Mouse (Mus musculus): ENCODE measurements around the gene Trip10. TPM values are rescaled to one million over a fixed set of nuclear protein-coding genes. Genes with fewer than 3 reads are reported as not detected.
"Not testable (repeated sequence)": the region's sequence is repeated elsewhere in the genome, so short reads cannot be mapped to it uniquely, and the experiment has no call there.

The Trip10 gene
- polyA plus RNA-seq, 1 experiment from 2014 or later, result 40.6 TPM

DNA sequence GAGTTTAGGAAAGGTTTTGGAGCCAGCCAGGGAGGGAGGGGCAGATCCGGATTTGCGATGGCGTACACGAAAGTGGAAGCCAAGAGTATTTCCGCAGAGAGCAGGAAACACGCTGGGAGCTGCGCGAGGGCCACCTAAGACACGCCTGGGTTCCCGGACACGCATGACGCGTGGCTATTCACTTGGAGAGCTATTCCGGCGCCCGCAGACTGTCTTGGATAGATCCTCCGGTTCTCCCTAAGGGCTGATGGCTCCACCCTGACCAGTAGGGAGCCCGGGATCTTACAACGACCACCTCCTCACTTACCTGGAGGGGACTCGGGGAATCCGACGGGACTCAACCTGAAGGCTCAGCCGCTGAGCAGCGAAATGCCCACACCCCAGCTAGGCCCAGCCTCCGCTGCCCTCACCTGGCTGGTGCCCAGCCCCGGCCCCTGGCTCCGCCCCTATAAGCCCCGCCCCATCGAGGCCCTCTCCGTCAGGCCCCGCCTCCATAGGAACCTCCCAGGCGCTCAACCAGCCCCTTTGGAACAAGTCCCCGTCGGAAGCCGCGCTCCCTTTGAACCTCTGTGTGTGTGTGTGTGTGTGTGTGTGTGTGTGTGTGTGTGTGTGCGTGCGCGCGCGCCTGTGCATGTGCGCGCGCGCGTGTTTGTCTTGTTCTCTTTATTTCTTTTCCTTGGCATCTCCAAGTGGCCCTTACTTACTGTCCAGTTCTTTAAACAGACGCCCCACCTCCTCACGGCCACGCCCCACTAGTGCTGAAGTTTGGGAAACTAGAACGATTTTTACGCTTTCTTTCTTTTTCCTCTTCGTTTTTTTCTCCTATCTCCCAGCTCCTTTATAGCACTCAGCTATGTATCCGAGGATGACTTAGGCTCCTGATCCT is 26.1 kb downstream of the Trip10 start:
- H3K4me1 ChIP-seq, result peaks cover 25% of the 10 kb centered on the region
- no peaks in the 10 kb centered on the region for H3K36me3 ChIP-seq
- peak; percentile 79 for ATAC-seq (ENCODE audit: insufficient number of reproducible peaks, low FRiP score, low TSS enrichment, low read depth)
- under 1% methylated on average over 53 of the region's 53 CpGs for WGBS
- peaks cover 7% of the 10 kb centered on the region; the same call in 1 of the 2 replicates for H3K27me3 ChIP-seq
- no peaks in the 10 kb centered on the region for H3K9me3 ChIP-seq
- peak overlapping the region; percentile 56 for H3K4me3 ChIP-seq
- H3K27ac ChIP-seq, result peak overlapping the region; percentile 72
- peak overlapping the region; percentile 79 for H3K4me2 ChIP-seq
- H3K9ac ChIP-seq, result peak overlapping the region; percentile 51

DNA sequence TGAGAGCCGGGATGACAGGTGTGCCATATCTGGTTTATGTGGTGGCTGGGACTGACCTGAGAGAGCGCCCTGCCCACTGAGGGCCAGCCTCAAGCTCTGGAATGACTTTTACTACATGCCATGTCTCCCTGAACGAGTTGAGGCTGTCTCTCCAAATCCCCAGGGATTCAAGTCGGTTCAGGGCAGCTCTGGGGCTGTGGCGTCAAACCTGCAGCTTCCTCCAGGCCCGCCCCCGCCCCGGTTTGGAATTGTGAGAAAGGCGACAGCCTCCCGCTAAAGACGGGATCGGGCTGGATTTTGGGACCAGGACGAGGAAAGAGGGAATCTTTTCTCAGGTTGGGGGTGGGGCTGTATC is 26.7 kb downstream of the Trip10 start:
- Histone ChIP-seq H3K4me2 (peak overlapping the region; percentile 79), H3K9ac (no peak overlapping the region), H3K4me3 (peak overlapping the region; percentile 56), H3K36me3 (no peaks in the 10 kb centered on the region), H3K4me1 (peaks cover 25% of the 10 kb centered on the region), H3K27ac (peak overlapping the region; percentile 4; the same call in 1 of the 2 replicates), H3K9me3 (no peaks in the 10 kb centered on the region), H3K27me3 (peaks cover 10% of the 10 kb centered on the region; the same call in 1 of the 2 replicates)
- ATAC-seq (ENCODE audit: insufficient number of reproducible peaks, low FRiP score, low TSS enrichment, low read depth), result no peak
- WGBS, result 3% methylated on average over 13 of the region's 13 CpGs

- peak overlapping the region; percentile 79 for H3K4me2 ChIP-seq
- H3K9me3 ChIP-seq, result no peaks in the 10 kb centered on the region
- peak; percentile 56; the same call in 1 of the 2 replicates for ATAC-seq (ENCODE audit: insufficient number of reproducible peaks, low FRiP score, low TSS enrichment, low read depth)
- H3K4me1 ChIP-seq, result peaks cover 21% of the 10 kb centered on the region
- H3K27me3 ChIP-seq, result peaks cover 10% of the 10 kb centered on the region; the same call in 1 of the 2 replicates
- H3K4me3 ChIP-seq, result peak overlapping the region; percentile 56
- no peak overlapping the region for H3K9ac ChIP-seq
- no peak overlapping the region for H3K27ac ChIP-seq
- no peaks in the 10 kb centered on the region for H3K36me3 ChIP-seq
- under 1% methylated on average over 20 of the region's 20 CpGs for WGBS
Measured at GRCm38 (mm10) chr17:57276634-57277121, 27.4 kb downstream of the Trip10 start.

DNA sequence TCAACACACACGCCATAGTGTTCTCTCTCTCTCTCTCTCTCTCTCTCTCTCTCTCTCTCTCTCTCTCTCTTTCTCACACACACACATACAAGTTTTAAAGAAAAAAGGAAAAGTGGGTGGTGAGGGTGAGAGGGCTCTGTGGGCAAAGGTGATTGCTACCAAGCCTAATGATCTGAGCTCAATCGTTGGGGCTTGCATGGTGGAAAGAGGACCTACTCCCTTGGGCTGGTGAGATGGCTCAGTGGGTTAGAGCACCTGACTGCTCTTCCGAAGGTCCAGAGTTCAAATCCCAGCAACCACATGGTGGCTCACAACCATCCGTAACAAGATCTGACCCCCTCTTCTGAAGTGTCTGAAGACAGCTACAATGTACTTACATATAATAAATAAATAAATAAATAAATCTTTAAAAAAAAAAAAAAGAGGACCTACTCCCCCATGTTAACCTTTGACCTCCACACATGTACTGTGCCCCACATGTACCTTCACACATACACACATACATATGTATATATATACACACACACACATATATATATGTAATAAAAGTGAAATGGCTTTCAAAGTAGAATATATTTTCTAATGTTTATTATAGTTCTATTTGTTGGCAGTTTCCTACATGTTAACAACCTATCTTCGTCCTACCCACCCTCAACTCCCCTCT is 28.5 kb downstream of the Trip10 start:
- H3K36me3 ChIP-seq; ATAC-seq (ENCODE audit: insufficient number of reproducible peaks, low FRiP score, low TSS enrichment, low read depth); H3K4me3 ChIP-seq; H3K27ac ChIP-seq; H3K4me2 ChIP-seq; H3K9me3 ChIP-seq; H3K27me3 ChIP-seq; H3K9ac ChIP-seq: not testable (repeated sequence)
- WGBS, result 85% methylated on average over 5 of the region's 5 CpGs
- peaks cover 21% of the 10 kb centered on the region for H3K4me1 ChIP-seq

DNA sequence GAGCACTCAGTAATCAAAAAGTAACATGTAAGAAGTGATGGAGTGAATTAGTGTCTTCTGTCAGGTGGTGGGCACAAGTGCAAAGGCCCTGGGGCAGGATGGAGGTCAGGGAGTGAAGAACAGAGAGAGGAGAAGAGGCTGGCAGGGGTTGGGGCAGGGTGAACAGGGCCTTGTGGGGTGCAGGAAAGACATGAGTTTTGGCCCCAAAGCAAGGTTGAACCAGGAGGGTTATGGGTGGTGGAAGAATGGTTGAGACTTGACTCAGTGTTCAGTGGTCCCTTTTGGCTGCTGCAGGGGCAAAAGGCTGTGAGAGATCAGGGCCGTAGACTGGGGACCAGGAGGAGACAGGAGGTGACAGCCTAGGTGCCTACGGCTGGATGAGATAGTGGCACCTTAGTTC is 29.3 kb downstream of the Trip10 start:
- no peak for ATAC-seq (ENCODE audit: insufficient number of reproducible peaks, low FRiP score, low TSS enrichment, low read depth)
- Histone ChIP-seq H3K27me3 (peaks cover 10% of the 10 kb centered on the region; the same call in 1 of the 2 replicates), H3K9me3 (no peaks in the 10 kb centered on the region), H3K4me3 (no peak overlapping the region), H3K4me1 (peaks cover 21% of the 10 kb centered on the region), H3K9ac (no peak overlapping the region), H3K4me2 (no peak overlapping the region), H3K27ac (no peak overlapping the region), H3K36me3 (no peaks in the 10 kb centered on the region)
- WGBS, result 55% methylated on average over 2 of the region's 2 CpGs

GRCm38 (mm10) chr17:57278943-57279590 is 29.8 kb downstream of the Trip10 start, which contains the start of gene Vav1:
Gene Vav1 (plus strand): TSS chr17:57279100.
- Histone ChIP-seq H3K4me2 (no peak within 1 kb of the TSS), H3K9me3 (no peaks in the 10 kb centered on the region), H3K9ac (no peak within 1 kb of the TSS), H3K36me3 (no peaks in the 10 kb centered on the region), H3K4me1 (peaks cover 21% of the 10 kb centered on the region), H3K4me3 (no peak within 1 kb of the TSS), H3K27ac (no peak within 1 kb of the TSS), H3K27me3 (peaks cover 10% of the 10 kb centered on the region; the same call in 1 of the 2 replicates)
- no peak for ATAC-seq (ENCODE audit: insufficient number of reproducible peaks, low FRiP score, low TSS enrichment, low read depth)
- WGBS, result 52% methylated on average over 26 of the region's 26 CpGs

- peaks cover 15% of the 10 kb centered on the region for H3K4me1 ChIP-seq
- no peak overlapping the region for H3K9ac ChIP-seq
- no peaks in the 10 kb centered on the region for H3K9me3 ChIP-seq
- ATAC-seq (ENCODE audit: insufficient number of reproducible peaks, low FRiP score, low TSS enrichment, low read depth), result no peak
- H3K4me3 ChIP-seq, result no peak overlapping the region
- H3K27me3 ChIP-seq, result peaks cover 10% of the 10 kb centered on the region; the same call in 1 of the 2 replicates
- H3K4me2 ChIP-seq, result no peak overlapping the region
- no peaks in the 10 kb centered on the region for H3K36me3 ChIP-seq
- 51% methylated on average over 9 of the region's 9 CpGs for WGBS
- no peak overlapping the region for H3K27ac ChIP-seq
Measured at GRCm38 (mm10) chr17:57279591-57280224, 30.5 kb downstream of the Trip10 start.

DNA sequence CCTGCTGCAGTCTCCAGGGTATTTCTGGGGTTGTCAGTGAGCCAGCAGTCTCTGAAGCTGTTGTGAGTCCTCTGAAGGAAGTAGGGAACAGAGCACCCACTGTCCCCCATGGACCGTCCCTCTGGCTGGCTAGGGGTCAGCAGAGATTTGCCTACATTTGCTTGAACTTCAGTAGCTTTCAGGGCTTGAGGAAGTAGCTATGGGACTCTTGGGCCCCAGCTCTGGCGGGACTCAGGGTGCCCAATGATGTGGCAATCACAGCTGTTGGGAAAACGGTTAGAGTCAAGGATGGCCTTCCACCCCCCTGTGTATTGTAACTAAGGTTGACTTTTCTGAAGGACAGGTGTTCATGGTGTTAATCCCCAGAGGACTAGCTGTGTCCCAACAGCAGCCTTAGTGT is 31.2 kb downstream of the Trip10 start:
- no peak overlapping the region for H3K4me3 ChIP-seq
- H3K4me1 ChIP-seq, result peaks cover 11% of the 10 kb centered on the region
- no peak overlapping the region for H3K27ac ChIP-seq
- no peaks in the 10 kb centered on the region for H3K36me3 ChIP-seq
- H3K4me2 ChIP-seq, result no peak overlapping the region
- no peaks in the 10 kb centered on the region for H3K9me3 ChIP-seq
- WGBS, result 67% methylated on average over 3 of the region's 3 CpGs
- no peak overlapping the region for H3K9ac ChIP-seq
- peaks cover 10% of the 10 kb centered on the region; the same call in 1 of the 2 replicates for H3K27me3 ChIP-seq
- ATAC-seq (ENCODE audit: insufficient number of reproducible peaks, low FRiP score, low TSS enrichment, low read depth), result no peak

DNA sequence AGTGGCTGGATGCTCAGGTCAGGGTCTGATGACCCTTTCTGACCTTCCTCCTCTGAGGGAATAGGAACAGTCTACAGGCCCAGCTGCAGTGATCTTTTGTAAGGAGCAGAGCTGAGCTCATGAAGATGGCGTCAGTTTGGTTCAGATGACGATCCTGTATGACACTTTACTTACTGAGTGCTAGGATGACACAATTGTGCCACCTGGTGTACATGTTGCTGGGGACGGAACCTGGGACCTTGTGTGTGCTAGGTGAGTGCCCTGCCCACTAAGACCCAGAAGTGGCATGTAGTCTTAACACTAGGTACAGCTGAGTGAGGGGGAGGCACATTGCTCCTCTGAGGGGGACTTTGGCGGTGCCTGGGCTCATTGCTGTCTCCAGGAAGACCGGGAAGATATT is 34.7 kb downstream of the Trip10 start:
- Histone ChIP-seq H3K4me2 (no peak overlapping the region), H3K9me3 (no peaks in the 10 kb centered on the region), H3K27ac (no peak overlapping the region), H3K9ac (no peak overlapping the region), H3K4me1 (no peaks in the 10 kb centered on the region), H3K36me3 (no peaks in the 10 kb centered on the region), H3K27me3 (peaks cover 7% of the 10 kb centered on the region; the same call in 1 of the 2 replicates), H3K4me3 (no peak overlapping the region)
- 75% methylated on average over 5 of the region's 5 CpGs for WGBS
- no peak for ATAC-seq (ENCODE audit: insufficient number of reproducible peaks, low FRiP score, low TSS enrichment, low read depth)

GRCm38 (mm10) chr17:57285077-57285476 is 35.8 kb downstream of the Trip10 start:
- Histone ChIP-seq H3K4me2 (no peak overlapping the region), H3K4me1 (no peaks in the 10 kb centered on the region), H3K4me3 (no peak overlapping the region), H3K9me3 (no peaks in the 10 kb centered on the region), H3K27me3 (0 out of 2 replicates have a peak, but pooled peaks cover 3% of the 10 kb centered on the region), H3K36me3 (no peaks in the 10 kb centered on the region), H3K27ac (no peak overlapping the region), H3K9ac (no peak overlapping the region)
- no peak for ATAC-seq (ENCODE audit: insufficient number of reproducible peaks, low FRiP score, low TSS enrichment, low read depth)
- 67% methylated on average over 2 of the region's 2 CpGs for WGBS

- WGBS, result 66% methylated on average over 8 of the region's 8 CpGs
- no peak for ATAC-seq (ENCODE audit: insufficient number of reproducible peaks, low FRiP score, low TSS enrichment, low read depth)
Measured at GRCm38 (mm10) chr17:57286718-57287355, 37.6 kb downstream of the Trip10 start.

More at GRCm38 (mm10) chr17:57286718-57287355, 37.6 kb downstream of the Trip10 start:
- Histone ChIP-seq H3K4me3 (no peak overlapping the region), H3K9ac (no peak overlapping the region), H3K27ac (no peak overlapping the region), H3K27me3 (no peaks in the 10 kb centered on the region), H3K4me2 (no peak overlapping the region), H3K4me1 (no peaks in the 10 kb centered on the region), H3K36me3 (no peaks in the 10 kb centered on the region), H3K9me3 (no peaks in the 10 kb centered on the region)

Data from limb, embryonic 15.5 days (tissue).